Mouse (Mus musculus) liver, embryonic 15.5 days (tissue): ENCODE data around the gene Ccp110. TPM values are rescaled to one million over a fixed set of nuclear protein-coding genes. Genes with fewer than 3 reads are reported as not detected.

Source experiments
- ATAC-seq: fragments of 200-750 bp; cut with Nextera tagmentation; 2 replicates; pipeline ENCODE4 v1.8.0; 2017; ENCODE audit warnings: moderate number of reproducible peaks, mild to moderate bottlenecking, moderate library complexity; ENCODE audit not compliant: insufficient read depth
- H3K27ac ChIP-seq: fragments of 300-500 bp; sonication (generic); replicated peaks from 2 replicates; pipeline ENCODE4 v1.5.1; 2015; ENCODE audit warnings: mild to moderate bottlenecking, inconsistent platforms
- H3K27me3 ChIP-seq: fragments of 300-500 bp; sonication (generic); 2 replicates; pipeline ENCODE4 v1.6.1; 2015; ENCODE audit warnings: mild to moderate bottlenecking, inconsistent platforms
- H3K36me3 ChIP-seq: fragments of 300-500 bp; sonication (generic); replicated peaks from 2 replicates; pipeline ENCODE4 v1.6.1; 2015; ENCODE audit warnings: moderate library complexity, mild to moderate bottlenecking, inconsistent platforms
- H3K4me1 ChIP-seq: fragments of 300-500 bp; sonication (generic); replicated peaks from 2 replicates; pipeline ENCODE4 v1.6.1; 2015; ENCODE audit warnings: inconsistent platforms
- H3K4me2 ChIP-seq: fragments of 300-500 bp; sonication (generic); 2 replicates; pipeline ENCODE4 v1.6.1; 2015; ENCODE audit warnings: moderate library complexity, mild to moderate bottlenecking, inconsistent platforms
- H3K4me3 ChIP-seq: fragments of 300-500 bp; sonication (generic); replicated peaks from 2 replicates; pipeline ENCODE4 v1.5.1; 2015; ENCODE audit warnings: mild to moderate bottlenecking, inconsistent platforms
- H3K9ac ChIP-seq: fragments of 300-500 bp; sonication (generic); 2 replicates; pipeline ENCODE4 v1.6.1; 2015; ENCODE audit warnings: moderate library complexity, mild to moderate bottlenecking, inconsistent platforms
- H3K9me3 ChIP-seq: fragments of 300-500 bp; sonication (generic); replicated peaks from 2 replicates; pipeline ENCODE4 v1.6.1; 2016; ENCODE audit warnings: inconsistent platforms
- WGBS: fragments of 180-500 bp; shearing (Covaris S2); methylation state at CpG from one replicate; pipeline ENCODE4 v1.1.7; 2015; ENCODE audit warnings: mixed read lengths; ENCODE audit not compliant: insufficient replicate concordance; 5-methylcytosine and 5-hydroxymethylcytosine counted together
- polyA plus RNA-seq: library from polyadenylated mRNA; unstranded; fragments of >200 nt; fragmentation: Nextera tagmentation; extraction: Ambion mirVana; gene quantifications from 2 replicates; pipeline ENCODE4 v1.2.1, GENCODE M21; 2015

Gene Ccp110
- polyA plus RNA-seq, 1 experiment from 2014 or later = 8.4 TPM

GRCm38 (mm10) chr7:118751625-118752024 lies 39.3 kb downstream of the Ccp110 start:
- peak overlapping the region; percentile 35 for H3K4me2 ChIP-seq
- H3K4me1 ChIP-seq = peaks cover 30% of the 10 kb centered on the region
- no peak overlapping the region for H3K4me3 ChIP-seq
- peak; percentile 80 for ATAC-seq
- H3K36me3 ChIP-seq = peaks cover 77% of the 10 kb centered on the region
- H3K9me3 ChIP-seq = no peaks in the 10 kb centered on the region
- no peaks in the 10 kb centered on the region for H3K27me3 ChIP-seq
- 44% methylated on average over 7 of the region's 7 CpGs for WGBS
- H3K9ac ChIP-seq = no peak overlapping the region
- H3K27ac ChIP-seq = peak overlapping the region; percentile 65

GRCm38 (mm10) chr7:118755756-118756155 lies 43.4 kb downstream of the Ccp110 start:
- Histone ChIP-seq H3K27ac (peak overlapping the region; percentile 90), H3K4me2 (peak overlapping the region; percentile 54), H3K27me3 (no peaks in the 10 kb centered on the region), H3K9me3 (no peaks in the 10 kb centered on the region), H3K36me3 (peaks cover 54% of the 10 kb centered on the region), H3K4me1 (peaks cover 62% of the 10 kb centered on the region), H3K9ac (peak overlapping the region; percentile 42; the same call in 1 of the 2 replicates), H3K4me3 (peak overlapping the region; percentile 27; the same call in 1 of the 2 replicates)
- WGBS = 71% methylated on average over 7 of the region's 7 CpGs
- ATAC-seq = no peak

- Histone ChIP-seq H3K4me3 (peak overlapping the region; percentile 27), H3K27me3 (no peaks in the 10 kb centered on the region), H3K4me1 (peaks cover 55% of the 10 kb centered on the region), H3K4me2 (peak overlapping the region; percentile 63), H3K27ac (peak overlapping the region; percentile 90), H3K9ac (peak overlapping the region; percentile 42; the same call in 1 of the 2 replicates), H3K9me3 (no peaks in the 10 kb centered on the region), H3K36me3 (peaks cover 62% of the 10 kb centered on the region)
- 63% methylated on average over 24 of the region's 24 CpGs for WGBS
- peak; percentile 82 for ATAC-seq
These were observed 44.3 kb downstream of the Ccp110 start for GRCm38 (mm10) chr7:118756490-118757265.

- H3K4me2 ChIP-seq = no peak overlapping the region
- H3K9me3 ChIP-seq = no peaks in the 10 kb centered on the region
- H3K27me3 ChIP-seq = no peaks in the 10 kb centered on the region
- WGBS = 72% methylated on average over 4 of the region's 4 CpGs
- no peak overlapping the region for H3K4me3 ChIP-seq
- H3K4me1 ChIP-seq = peaks cover 44% of the 10 kb centered on the region
- peaks cover 62% of the 10 kb centered on the region for H3K36me3 ChIP-seq
- H3K9ac ChIP-seq = no peak overlapping the region
- ATAC-seq = no peak
- 0 out of 2 replicates have a peak overlapping the region, but pooled peaks have one; percentile 56 for H3K27ac ChIP-seq
These were observed 46.0 kb downstream of the Ccp110 start for GRCm38 (mm10) chr7:118758369-118758768.

- no peak for ATAC-seq
- WGBS = 30% methylated on average over 5 of the region's 5 CpGs
- peak overlapping the region; percentile 8; the same call in 1 of the 2 replicates for H3K9ac ChIP-seq
- peaks cover 44% of the 10 kb centered on the region for H3K4me1 ChIP-seq
- no peaks in the 10 kb centered on the region for H3K27me3 ChIP-seq
- H3K4me2 ChIP-seq = 0 out of 2 replicates have a peak overlapping the region, but pooled peaks have one; percentile 11
- H3K4me3 ChIP-seq = no peak overlapping the region
- H3K27ac ChIP-seq = peak overlapping the region; percentile 56
- peaks cover 59% of the 10 kb centered on the region for H3K36me3 ChIP-seq
- H3K9me3 ChIP-seq = no peaks in the 10 kb centered on the region
These were observed 47.0 kb downstream of the Ccp110 start for GRCm38 (mm10) chr7:118759372-118759771.

GRCm38 (mm10) chr7:118763939-118764338 lies 51.6 kb downstream of the Ccp110 start:
- Histone ChIP-seq H3K4me1 (peaks cover 10% of the 10 kb centered on the region), H3K9ac (no peak overlapping the region), H3K36me3 (peaks cover 41% of the 10 kb centered on the region), H3K4me3 (no peak overlapping the region), H3K27me3 (no peaks in the 10 kb centered on the region), H3K27ac (no peak overlapping the region), H3K9me3 (no peaks in the 10 kb centered on the region), H3K4me2 (no peak overlapping the region)
- ATAC-seq = no peak
- 82% methylated on average over 11 of the region's 11 CpGs for WGBS

- H3K27me3 ChIP-seq = no peaks in the 10 kb centered on the region
- no peak overlapping the region for H3K27ac ChIP-seq
- H3K36me3 ChIP-seq = peaks cover 42% of the 10 kb centered on the region
- no peak overlapping the region for H3K4me2 ChIP-seq
- ATAC-seq = no peak
- 86% methylated on average over 14 of the region's 14 CpGs for WGBS
- no peak overlapping the region for H3K9ac ChIP-seq
- no peaks in the 10 kb centered on the region for H3K9me3 ChIP-seq
- peaks cover 2% of the 10 kb centered on the region for H3K4me1 ChIP-seq
- no peak overlapping the region for H3K4me3 ChIP-seq
These were observed 52.4 kb downstream of the Ccp110 start for GRCm38 (mm10) chr7:118764725-118765124.

- H3K4me2 ChIP-seq = no peak overlapping the region
- no peaks in the 10 kb centered on the region; the same call in 1 of the 2 replicates for H3K4me1 ChIP-seq
- no peak for ATAC-seq
- no peaks in the 10 kb centered on the region for H3K27me3 ChIP-seq
- H3K9me3 ChIP-seq = no peaks in the 10 kb centered on the region
- no peak overlapping the region for H3K27ac ChIP-seq
- 56% methylated on average over 8 of the region's 8 CpGs for WGBS
- no peak overlapping the region for H3K9ac ChIP-seq
- H3K36me3 ChIP-seq = peaks cover 37% of the 10 kb centered on the region
- H3K4me3 ChIP-seq = no peak overlapping the region
These were observed 53.3 kb downstream of the Ccp110 start for GRCm38 (mm10) chr7:118765604-118766003.

- no peaks in the 10 kb centered on the region for H3K27me3 ChIP-seq
- no peak overlapping the region for H3K4me2 ChIP-seq
- H3K9me3 ChIP-seq = no peaks in the 10 kb centered on the region
- peaks cover 32% of the 10 kb centered on the region for H3K36me3 ChIP-seq
- H3K4me1 ChIP-seq = no peaks in the 10 kb centered on the region; the same call in 1 of the 2 replicates
- no peak overlapping the region for H3K4me3 ChIP-seq
- H3K9ac ChIP-seq = no peak overlapping the region
- no peak for ATAC-seq
- WGBS = 60% methylated on average over 18 of the region's 18 CpGs
- H3K27ac ChIP-seq = no peak overlapping the region
These were observed 53.9 kb downstream of the Ccp110 start for GRCm38 (mm10) chr7:118766119-118766833.

- Histone ChIP-seq H3K9ac (no peak overlapping the region), H3K27me3 (no peaks in the 10 kb centered on the region), H3K4me2 (no peak overlapping the region), H3K36me3 (peaks cover 26% of the 10 kb centered on the region), H3K9me3 (no peaks in the 10 kb centered on the region), H3K27ac (no peak overlapping the region), H3K4me1 (no peaks in the 10 kb centered on the region; the same call in 1 of the 2 replicates), H3K4me3 (no peak overlapping the region)
- ATAC-seq = no peak
- WGBS = 76% methylated on average over 5 of the region's 5 CpGs
These were observed 54.5 kb downstream of the Ccp110 start for GRCm38 (mm10) chr7:118766834-118767224.

GRCm38 (mm10) chr7:118769208-118769607 lies 56.9 kb downstream of the Ccp110 start:
- 75% methylated on average over 8 of the region's 8 CpGs for WGBS
- H3K9me3 ChIP-seq = no peaks in the 10 kb centered on the region
- H3K4me2 ChIP-seq = no peak overlapping the region
- no peaks in the 10 kb centered on the region; the same call in 1 of the 2 replicates for H3K4me1 ChIP-seq
- H3K4me3 ChIP-seq = no peak overlapping the region
- no peak overlapping the region for H3K27ac ChIP-seq
- no peak for ATAC-seq
- H3K36me3 ChIP-seq = peaks cover 9% of the 10 kb centered on the region; the same call in 1 of the 2 replicates
- no peaks in the 10 kb centered on the region for H3K27me3 ChIP-seq
- H3K9ac ChIP-seq = no peak overlapping the region
